Mouse (Mus musculus) frontal cortex, adult (tissue): ENCODE measurements around the gene Snrpc.
"Not testable (repeated sequence)": the region's sequence is repeated elsewhere in the genome, so short reads cannot be mapped to it uniquely, and the experiment has no call there.

Experiments
- ATAC-seq: cut with Nextera tagmentation; 2 replicates; pipeline ENCODE4 v1.9.2; 2017; ENCODE audit warnings: mild to moderate bottlenecking, moderate library complexity, mixed read lengths; ENCODE audit not compliant: low TSS enrichment

Snrpc gene

DNA sequence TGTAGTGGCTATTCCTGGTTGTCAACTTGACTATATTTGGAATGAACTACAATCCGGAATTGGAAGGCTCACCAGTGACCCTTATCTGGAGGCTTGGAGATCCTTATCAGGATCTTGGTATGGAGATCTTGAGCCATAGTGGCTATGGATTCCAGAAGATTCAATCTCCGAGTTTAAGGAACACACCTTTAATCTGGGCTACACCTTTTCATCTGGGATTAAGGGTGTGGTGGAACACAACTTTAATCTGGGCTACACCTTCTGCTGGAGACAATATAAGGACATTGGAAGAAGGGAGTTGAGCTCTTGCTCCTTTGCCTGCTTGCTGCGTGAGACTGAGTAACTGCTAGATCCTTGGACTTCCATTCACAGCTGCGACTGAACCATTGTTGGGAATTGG, at the start of gene Snrpc:
Gene Snrpc (plus strand): TSS at position 301 of the 400 bp plus-strand sequence.
- ATAC-seq = not testable (repeated sequence)

DNA sequence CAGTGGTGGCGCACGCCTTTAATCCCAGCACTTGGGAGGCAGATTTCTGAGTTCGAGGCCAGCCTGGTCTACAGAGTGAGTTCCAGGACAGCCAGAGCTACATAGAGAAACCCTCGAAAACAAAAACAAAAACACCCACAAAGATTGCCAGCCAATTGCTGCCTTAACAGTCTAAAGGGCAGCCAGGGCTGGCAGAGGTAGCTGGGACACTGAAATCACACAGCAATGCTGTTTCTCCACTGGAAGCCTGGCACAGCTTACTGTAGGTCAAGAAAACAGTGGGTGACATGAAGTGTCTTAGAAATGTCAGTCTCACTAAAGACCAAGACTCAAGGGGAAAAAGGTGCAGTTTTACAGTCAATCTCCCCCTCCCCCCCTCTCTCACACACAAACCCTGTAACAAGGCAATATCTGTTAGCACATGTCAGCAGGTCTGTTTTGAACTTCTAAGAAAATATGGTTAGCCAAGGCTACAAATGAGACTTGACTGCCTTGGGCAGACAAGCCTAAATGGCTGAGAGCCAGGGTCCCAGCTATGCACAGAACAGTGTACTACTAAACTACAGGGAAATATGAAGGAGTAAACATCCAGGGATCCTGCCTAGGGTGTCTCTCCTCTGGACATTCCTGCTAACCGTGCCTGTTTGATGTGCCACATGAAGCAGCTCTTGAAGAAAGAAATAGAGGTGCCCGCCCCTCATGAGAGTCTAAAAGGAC, 49.3 kb upstream of the Snrpc start:
- ATAC-seq = no peak

DNA sequence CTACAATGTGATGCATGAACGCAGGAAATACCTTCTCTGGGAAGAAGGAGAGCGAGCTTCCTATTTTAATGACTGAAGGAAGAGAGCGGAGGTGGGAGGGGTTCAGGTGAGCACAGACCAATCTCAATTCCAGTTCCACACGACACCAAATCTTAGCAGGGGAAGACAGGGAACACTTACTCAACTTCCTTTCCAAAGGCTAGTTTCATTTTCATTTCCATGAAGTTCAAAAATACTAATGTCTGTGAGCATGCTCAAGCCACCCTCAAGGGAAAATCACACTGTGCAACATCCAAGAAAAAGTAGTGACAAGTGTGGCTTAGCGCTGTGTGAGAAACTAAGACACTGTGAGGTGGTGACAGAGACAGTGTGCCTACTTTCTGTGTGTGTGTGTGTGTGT, 47.9 kb upstream of the Snrpc start:
- 0 out of 2 replicates have a peak, but pooled peaks have one; percentile 20 for ATAC-seq

DNA sequence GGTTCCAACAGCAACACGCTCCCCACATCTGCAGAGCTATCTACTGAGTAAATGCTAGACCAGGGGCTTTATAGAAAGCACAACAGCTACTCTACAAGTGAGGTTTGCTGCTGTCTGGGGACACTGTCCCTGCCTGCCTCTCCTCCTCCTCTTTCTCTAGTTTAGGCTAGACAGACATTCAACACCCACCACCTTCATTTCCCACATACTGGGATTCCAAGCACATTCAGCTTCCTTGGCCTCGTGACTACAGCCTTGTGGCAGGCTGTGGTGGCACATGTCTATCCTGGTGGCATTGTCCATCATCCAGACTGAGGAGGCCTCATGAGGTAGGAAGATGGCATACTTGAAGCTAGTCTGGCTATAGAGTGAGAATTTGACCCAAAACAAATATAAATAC, 47.0 kb upstream of the Snrpc start:
- peak; percentile 76; the same call in 1 of the 2 replicates for ATAC-seq

DNA sequence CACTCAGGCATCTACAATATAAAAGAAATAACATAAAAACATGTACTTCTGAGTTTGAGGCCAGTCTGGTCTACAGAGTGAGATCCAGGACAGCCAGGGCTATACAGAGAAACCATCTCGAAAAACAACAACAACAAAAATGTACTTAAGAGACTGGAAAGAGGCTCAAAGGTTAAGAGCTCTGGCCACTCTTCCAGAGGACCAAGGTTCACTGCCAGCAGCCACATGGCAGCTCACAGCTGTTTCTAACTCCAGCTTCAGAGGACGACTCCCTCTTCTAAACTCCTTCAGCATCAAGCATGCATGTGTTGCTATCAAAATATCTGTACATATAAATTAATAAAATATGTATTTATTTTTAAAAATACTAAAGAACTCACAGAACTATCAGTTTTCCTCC, 46.4 kb upstream of the Snrpc start:
- no peak for ATAC-seq

DNA sequence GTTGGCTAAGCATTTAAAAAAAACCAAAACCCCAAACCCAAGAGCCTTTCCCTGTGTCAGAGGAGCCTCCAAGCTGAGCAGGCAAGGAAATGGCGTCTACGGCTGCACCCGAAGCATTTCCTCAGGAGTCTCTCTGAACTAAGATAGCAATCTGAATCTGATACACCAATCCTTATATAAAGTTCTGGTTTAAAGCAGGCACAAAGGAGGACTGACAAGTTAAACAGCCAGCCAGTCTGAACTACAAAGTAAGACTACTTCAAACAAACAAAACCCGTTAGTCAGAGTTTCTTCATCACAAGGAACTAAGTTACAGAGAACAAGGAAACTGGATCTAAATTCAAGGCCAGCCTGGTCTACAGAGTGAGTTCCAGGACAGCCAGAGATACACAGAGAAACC, 45.4 kb upstream of the Snrpc start:
- no peak for ATAC-seq

DNA sequence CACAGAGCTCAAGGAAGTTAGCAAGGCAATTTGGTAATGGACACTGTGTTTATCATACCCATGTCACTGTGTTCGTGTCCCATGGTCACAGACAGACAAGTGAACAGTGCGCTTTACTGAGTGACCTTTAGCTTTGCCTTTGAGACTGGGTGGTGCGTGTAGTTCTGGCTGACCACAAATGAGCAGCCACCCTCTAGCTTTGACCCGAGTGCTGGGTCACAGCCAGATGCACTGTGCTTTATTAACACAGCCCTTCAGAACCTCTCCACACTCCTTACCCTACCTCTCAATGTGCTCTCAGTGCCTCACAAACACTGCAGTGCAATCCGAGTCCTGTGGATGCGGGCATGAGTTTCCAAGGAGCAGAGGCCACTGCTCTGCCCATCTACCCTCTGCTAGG, 44.8 kb upstream of the Snrpc start:
- ATAC-seq = no peak

DNA sequence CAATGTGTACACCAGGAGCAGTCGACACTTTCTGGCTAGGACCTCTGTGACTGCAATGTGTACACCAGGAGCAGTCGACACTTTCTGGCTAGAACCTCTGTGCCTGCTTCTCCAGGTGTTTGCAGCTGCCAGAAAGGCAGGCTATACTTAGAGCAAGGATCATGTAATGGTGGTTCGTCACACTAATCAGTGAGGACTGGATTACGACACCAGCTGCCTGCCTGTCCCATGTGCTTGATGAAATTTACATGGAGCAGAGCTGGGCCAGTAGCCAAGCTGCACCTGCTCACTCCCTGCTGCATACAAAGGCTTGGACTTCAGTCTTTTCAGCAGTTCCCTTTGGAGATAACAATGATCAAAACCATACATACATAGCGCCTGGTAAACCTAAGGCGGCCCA, 41.2 kb upstream of the Snrpc start:
- ATAC-seq = peak; percentile 52; the same call in 1 of the 2 replicates

DNA sequence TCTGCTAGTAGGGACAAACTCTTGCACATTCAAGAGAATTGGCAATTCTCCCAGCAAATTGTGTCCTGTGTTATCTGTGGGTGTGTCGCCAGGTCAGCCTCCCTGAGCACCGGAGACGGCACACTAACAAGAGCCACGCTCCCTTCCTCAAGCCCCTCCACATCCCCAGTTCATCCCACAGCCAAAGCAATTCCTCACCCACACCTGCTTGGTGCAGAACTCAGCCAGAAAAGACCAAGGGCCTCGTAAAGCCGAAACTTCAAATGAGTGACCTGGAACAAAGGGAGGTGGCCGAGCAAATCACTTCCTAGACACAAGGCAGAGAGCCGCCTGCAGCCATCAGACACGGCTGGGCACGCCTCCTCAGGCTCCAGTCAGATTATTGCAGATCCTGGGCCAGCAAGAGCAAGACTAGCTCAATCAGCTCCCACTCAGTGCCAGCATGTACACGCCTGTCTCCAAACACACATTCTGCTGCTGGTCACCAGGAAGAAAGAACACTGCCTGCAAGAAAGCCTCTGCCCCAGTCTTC, 40.5 kb upstream of the Snrpc start:
- ATAC-seq = peak; percentile 59; the same call in 1 of the 2 replicates

DNA sequence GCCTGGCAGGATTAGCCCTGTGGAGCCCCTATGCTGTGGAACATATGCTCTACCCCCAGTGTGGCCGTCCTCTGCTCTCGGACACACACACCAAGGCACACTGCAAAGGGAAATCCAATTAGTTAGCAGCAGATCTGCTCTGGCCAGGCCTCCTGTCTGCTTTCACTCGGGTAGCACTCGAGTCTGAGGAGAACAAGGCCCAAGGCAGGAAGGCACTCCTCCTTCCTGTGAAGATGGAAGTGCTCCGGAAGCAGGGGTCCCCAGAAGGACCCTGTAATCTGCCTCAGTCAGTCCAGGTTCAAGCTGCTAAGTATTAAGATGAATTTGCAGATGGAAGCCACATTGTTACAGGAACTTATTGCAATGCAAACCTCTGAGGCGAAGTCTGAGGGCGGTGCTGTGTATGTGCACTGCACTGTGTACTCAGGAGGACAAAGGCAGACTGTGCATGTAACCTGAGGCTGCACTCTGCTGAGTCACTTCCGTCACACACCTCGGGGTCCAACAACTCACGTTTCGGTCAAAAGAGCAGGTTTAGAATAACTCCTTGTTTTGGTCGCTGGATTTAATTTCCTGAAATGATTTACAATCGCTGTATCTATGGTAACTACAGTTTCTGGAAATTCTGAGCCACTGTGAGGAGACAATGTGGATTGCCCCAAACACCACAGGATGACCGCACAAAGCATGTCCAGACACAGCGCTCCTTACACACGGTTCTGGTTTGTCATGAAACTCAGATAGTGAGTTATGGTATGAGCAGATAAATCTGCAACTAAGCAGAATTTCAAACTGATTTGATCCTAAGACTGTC, 38.0 kb upstream of the Snrpc start:
- no peak for ATAC-seq

DNA sequence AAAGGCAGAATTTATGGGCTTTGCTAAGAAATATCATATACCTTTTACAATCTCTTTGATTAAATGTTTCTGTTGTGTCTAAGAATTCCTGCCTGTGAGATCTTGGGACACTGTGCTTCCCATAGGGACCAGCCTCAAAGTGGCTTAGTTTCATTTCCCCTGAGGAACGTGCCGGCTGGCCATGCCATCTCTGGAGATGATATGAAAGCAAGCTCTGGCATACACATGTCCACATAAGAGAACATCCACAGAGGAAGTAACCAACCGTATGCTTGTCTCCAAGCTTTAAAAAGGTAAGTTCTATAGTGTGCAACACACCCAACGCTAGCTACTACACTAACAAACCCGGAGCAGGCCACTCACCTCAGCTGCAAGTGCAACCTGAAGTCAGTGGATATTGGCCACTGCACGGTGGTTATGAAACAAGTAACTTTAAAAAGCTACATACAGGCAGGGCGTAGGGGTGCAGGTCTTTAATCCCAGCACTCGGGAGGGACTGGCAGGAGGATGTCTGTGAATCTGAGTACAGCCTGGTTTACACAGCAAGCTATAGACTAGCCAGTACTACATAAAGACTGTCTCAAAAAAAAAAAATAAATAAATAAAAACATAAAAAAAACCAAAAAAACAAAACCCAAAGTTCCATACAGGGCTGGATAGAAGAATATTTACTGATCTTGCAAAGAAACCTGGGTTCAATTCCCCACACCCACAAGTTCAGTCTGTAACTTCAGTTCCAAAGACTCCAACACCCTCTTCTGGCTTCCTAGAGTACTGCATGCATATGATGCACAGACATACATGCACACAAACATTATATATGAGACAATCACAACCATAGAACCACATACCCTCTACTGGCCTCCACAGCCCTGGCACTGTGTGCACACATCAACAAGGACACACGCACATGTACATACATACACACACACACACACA, 37.0 kb upstream of the Snrpc start:
- no peak for ATAC-seq

DNA sequence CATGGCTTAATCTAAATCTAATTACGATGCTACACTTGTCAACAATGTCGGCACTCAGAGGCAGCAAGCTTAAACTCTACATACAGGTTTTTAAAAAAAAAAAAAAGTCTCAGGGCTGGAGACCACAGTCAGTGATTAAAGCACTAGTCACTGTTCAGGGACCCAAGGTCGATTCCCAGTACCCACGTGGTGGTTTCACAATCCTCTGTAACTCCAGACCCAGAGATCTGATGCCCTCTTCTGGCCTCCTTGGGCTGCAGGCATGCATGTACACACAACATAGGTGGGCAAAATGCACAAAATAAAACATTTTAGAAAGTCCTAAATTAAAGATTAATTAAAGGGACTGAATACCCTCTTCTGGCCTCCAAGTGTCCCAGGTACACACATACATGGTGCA, 34.2 kb upstream of the Snrpc start:
- no peak for ATAC-seq

DNA sequence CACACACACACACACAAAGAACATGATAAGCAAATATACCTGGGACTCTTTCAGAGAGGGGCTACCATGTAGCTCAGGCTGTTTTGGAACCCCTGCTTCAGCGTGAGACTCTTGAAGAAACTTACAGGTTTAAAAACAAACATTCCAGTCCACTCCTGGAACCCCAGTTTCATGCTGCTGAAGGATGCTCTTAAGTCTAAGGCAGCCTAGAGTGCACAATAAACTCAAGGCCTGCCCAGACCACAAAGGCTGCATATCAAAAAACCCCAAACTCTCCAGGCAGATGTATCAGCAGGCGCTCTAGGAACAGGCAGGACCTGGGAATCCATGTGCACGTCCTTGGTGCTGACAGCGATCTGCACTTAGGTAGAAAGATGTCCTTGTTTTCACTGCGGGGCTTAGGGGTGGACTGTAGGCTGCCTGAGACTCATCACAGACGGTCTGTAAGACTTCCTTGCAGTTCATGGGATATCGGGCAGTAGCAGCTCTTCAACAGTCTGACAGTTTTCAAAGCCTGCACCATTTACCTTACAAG, 33.7 kb upstream of the Snrpc start:
- no peak for ATAC-seq

DNA sequence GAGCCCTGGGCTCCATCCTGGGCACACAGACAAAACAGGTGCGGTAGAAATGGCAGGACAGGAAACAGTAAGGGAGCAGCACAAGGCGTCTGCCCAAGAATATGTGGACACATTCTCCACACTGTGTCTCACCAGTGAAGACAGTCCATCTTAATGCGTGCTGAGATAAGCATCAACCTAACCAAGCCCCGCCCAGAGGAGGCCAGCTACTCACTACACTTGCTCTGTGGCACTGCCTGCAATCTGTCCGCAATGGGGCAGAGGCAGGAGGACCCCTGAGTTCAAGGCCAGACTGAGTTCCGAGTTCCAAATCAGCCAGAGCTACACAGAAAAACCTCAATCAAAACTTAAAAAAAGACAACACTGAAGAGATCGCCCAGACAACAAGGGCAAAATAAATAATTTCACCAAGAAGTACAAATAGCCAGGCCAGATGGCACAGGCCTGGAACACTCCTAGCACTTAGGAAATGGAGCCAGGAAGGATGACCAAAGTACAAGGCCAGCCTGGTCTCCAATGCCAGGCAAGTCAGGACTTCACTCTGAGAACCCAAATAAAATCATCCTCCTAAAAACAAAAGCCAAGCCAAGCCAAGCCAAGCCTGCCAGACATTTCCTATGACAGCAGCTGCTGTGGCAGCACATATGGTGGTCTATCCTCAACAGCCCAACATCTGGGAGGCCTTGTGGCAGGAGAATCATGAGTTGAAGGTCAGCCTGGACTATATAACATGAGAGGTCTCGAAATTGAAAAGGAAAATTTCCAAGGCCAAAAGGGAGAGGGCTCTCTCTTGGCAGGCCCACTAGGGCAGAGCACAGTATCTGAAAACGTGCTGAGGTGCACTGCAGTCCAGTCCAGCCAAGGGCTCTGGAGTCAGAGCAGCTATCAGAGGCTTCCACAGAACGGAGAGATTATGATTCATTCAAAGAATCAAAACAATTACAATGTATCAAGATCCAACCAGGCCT, 32.9 kb upstream of the Snrpc start:
- ATAC-seq = no peak

DNA sequence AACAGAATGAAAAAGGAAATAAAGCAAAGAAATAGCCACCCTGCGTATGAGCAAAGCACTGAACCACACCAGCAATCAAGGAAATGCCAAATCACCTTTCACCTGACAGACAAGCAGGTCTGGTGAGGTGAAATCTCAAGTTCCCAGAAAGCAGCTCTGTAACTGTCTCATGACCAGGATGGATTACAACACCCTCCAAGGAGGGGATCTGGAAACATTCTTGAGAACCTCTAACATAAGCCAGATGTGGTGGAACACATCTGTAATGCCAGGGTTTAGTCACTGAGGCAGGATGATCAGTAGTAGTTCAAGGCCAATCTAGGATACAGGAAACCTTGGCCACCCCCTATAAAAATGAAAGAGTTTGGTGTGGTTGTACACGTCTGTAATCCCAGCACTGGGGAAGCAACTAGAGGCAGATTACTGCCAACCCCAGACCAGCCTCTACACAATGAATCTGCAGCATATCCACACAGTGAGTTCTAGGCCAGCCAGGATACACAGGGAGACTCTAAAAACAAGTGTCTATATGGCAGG, 30.3 kb upstream of the Snrpc start:
- ATAC-seq = no peak

DNA sequence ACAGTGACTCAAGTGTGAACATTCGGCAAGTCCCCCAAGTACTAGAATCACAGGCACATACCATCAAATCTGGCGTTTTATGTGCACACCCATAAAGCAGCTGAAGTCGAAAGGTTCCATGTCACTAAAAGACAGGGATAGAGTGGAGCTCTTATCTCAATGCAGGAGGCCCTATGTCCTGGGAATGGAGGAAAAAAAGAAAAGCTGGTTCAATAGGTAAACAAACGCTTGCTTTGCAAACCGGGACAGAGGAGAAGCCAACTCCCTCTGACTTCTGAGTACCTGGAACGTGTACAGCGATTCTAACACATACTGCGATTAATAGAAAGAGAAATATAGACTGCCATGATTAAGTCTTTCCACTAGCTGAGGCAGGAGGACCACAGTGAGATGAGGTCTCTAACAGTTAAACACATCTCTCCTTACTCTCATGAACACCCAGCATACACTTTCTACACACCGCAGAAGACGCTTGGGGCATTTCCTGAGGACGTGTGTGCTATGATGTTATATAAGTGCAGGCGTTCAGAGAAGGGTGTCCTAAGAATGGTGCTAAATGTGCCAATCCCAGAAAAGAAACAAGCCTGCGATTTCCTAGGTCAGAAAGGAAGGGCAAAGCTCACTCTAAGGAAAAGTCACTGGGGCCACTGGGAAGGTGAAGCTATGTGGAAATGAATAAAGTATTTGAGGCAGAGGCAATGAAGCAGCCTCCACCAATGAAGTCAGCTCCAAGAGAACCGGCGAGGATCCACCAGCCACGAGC, 27.2 kb upstream of the Snrpc start:
- ATAC-seq = no peak

DNA sequence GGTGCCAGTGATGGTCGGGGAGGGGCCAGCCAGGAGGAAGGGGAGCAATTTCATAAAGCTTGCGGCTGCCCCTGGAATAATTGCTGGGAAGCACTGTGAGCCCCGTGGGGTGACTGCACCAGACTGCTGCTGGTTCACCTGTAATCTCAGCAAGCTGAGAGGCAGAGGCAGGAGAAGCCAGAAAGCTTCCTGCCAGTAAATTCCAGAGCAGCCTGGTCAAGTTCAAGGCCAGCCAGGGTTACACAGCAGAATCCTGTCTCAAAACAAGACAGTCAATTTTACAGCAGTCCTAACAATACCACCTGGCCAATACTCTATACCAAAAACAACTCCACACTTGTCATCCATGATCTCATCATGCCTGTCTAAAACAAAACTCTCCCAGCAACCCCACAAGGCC, 26.0 kb upstream of the Snrpc start:
- no peak for ATAC-seq

DNA sequence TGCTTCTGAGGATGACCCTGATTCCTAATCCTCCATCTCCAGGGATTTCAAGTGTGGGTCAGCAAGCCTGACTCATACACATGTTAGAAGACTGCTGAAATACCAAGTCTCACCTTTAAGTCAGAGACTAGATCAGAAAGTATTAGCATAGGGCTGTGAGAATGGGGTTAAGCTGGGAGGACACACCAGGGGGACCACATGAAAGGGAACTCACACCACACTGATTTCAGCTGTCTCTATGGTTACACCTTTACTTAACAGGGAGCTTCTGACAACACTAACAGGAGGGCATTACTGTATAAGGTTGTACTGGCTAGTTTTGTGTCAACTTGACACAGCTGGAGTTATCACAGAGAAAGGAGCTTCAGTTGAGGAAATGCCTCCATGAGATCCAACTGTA, 23.3 kb upstream of the Snrpc start:
- no peak for ATAC-seq

DNA sequence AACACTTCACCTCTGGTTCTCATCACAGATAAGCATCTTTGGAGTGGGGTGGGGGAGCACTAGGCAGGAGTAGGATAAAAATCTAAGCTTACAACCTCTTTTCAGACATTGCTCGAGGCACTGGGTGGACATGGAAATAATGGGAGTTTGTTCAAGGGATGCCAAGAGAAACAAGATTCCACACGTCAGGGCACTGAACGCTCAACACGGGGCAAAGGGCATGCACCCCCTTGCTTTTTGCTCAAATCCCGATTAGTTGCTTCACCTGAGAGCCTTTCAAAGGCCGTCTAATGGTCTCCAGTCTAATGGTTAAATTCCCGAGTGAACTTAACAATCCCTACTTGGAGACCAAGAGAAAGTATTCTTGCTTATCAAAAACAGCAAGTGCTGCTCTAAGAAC, 18.9 kb upstream of the Snrpc start:
- no peak for ATAC-seq
